Mouse (Mus musculus) R1 (cell line): ENCODE results near the gene Pitx2.

Experiments
- DNase-seq: peaks from one replicate; pipeline ENCODE4 v3.0.0-alpha.2; 2018; ENCODE audit warnings: low read depth, low spot score

Pitx2 gene

DNA sequence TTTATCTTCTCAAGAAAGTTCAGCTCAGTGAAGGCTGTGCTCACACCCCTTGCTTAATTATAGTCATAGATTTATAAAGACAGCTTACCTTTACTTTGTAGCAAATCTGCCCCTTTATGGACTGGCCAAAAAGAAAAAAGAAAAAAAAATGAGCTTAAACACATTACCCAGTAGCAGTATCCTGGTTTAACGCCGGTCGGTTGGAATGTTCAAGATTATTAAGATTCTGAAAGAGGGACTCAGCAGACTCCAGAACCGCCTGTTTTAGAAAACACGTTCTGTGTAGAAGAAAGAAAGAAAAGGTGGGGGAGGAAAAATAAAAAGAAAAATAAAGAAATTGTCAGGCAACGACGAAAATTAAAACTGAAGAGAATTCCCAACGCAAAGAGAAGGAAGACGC lies 16.8 kb downstream of the Pitx2 start:
- no peak for DNase-seq

- peak; percentile 51 for DNase-seq
These were observed 17.4 kb downstream of the Pitx2 start for GRCm38 (mm10) chr3:129216911-129217561.

DNA sequence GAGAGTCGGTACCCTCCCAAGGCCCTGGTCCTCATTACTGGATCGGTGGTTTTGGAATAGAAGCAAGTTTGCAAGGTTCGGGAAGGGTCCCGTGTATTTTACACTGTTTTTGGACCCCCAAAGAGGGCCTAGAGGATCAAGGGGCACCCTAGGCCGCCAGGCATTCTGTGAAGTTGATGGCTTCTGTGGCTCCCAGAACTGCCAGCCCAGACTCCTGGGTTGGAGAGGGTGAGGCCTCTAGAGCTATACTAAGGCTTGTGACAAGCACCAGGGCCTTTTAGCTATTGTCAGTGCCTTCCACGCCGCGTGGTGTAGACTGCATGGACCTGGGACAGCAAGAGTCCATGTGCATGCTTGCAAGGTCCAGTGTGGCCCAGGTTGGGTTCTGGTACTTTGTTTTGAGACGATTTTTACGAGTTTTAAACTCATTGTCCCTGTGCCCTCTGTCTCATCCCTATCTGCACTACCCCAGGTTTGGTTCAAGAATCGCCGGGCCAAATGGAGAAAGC lies 18.2 kb downstream of the Pitx2 start:
- no peak for DNase-seq

DNA sequence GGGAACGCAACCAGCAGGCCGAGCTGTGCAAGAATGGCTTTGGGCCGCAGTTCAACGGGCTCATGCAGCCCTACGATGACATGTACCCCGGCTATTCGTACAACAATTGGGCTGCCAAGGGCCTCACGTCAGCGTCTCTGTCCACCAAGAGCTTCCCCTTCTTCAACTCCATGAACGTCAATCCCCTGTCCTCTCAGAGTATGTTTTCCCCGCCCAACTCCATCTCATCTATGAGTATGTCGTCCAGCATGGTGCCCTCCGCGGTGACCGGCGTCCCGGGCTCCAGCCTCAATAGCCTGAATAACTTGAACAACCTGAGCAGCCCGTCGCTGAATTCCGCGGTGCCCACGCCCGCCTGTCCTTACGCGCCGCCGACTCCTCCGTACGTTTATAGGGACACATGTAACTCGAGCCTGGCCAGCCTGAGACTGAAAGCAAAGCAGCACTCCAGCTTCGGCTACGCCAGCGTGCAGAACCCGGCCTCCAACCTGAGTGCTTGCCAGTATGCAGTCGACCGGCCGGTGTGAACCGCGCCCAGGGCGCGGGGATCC lies 18.8 kb downstream of the Pitx2 start:
- no peak for DNase-seq

DNA sequence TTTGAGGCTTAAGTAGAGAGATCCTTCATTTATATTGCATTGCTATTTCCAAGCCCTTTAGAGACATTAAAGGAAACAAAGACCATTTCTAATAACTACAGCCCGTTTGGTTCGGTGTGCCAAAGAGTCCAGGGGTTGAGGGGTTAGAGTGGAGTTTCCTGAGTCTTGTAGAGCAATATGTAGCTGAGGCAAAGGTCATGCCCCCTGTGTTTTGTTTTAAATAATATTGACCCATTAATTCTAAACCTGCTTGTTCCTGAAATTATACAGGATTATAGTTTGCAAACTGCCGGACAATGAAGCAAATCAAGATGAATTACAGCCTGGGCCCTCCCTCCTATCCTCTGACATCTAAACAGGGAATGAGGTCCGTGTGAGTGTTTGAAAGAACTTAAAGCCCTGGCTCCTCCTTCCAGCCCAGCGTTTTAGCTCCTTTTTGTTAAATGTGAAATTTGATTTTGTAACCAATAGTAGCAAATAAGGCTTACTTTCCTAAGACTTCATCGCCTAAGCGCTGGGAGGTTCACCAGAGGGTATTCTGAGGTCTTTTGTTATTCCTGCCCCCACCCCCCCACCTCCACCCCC lies 20.5 kb downstream of the Pitx2 start:
- no peak for DNase-seq

- no peak for DNase-seq
These were observed 21.2 kb downstream of the Pitx2 start for GRCm38 (mm10) chr3:129220681-129221379.

- DNase-seq = no peak
These were observed 21.9 kb downstream of the Pitx2 start for GRCm38 (mm10) chr3:129221380-129222260.

GRCm38 (mm10) chr3:129222448-129223290 lies 23.0 kb downstream of the Pitx2 start:
- DNase-seq = no peak

DNA sequence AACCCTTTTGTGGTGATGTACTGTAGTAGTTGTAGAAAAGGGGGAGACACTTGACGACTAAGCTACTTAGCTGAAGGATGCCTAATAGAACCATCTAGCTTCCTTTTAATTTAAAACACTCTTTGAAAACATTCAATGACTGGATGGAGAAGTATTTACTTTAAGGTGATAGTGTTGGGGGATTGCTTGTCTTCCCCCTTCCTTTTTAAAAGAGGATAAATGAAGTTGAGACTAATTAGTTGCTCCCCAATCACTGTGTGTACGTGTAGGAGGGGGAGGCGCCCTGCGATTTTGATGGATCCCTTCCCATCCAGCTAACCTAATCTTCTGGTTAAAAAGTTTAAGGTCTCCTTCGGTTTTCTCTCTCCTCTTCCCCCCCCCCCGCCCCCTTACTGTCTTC lies 23.7 kb downstream of the Pitx2 start:
- no peak for DNase-seq

DNA sequence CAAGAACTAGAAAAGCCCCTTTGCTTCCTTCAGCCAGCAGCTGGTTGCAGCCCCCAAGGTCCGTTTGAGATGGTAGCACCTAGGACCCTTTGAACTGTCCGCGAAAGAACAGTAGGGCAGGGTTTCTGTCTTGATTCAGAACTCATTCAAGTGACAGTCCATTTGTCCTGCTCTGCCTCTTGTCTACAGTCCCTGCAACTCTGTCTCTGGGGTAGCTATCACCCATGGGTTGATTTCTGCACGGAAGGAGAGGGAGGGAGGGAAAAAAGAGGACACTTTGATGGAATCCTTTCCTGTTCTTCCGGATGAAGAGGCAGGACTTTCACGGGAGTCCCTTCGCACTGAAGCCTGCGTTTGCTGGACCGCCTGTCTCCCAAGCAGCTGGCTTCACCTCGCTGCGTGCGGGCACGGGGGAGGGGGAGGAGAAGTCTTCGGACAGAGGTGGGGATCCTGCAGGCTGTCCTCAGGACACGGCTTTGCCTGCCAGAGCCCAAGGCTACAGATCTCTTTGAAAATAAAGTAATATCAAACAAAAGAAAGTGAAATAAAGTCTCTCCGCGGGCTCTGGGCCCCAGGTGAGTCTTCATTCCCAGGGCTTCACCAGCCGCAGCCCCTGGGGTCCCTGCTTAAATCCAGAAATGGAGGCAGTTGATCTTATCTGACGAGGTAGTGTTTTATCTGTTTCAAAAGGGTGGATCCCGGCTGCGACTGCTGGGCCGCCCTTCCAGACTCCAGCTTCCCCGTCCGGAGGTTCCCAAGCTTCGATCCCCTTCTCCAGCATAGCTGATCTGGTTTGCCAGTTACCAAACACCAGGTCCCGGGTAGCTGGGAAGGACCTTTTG lies 24.5 kb downstream of the Pitx2 start:
- peak; percentile 27 for DNase-seq

DNA sequence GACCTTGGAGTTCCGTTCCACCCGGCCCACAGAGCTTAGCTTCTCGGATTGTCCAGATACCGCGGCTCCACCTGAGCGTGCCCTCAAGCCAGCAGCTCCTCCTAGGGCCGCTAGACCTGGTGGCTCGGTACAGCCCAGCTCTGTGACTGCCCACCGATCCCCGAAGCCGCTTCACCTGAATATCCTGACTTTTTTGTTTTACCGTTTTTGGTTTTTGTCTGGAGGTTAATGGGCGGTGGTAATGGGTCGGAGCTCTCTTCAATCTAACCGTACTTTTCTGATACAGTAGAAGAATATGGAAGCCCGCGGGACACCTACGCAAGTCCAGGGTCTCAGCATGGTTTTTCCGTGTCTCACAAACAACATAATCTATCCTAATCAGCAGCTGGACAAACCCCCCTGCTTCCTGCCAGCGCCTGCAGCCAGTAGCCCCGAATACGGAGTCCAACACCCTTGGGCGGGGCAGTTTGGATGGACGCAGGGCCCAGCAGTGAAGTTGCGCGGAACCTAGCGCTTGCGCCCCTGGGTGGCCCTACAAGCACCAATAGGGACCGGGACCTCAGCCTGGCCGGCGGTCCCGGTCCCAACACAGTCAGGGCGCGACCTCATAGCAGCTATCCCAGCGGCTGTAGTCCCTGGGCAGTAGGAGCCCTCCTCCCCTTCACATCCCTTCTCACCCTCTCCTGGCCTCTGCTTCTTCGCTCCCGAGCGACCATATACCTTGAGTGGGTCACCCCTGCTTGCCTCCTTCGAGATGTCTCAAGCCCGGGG lies 25.3 kb downstream of the Pitx2 start:
- DNase-seq = no peak

- no peak for DNase-seq
These were observed 26.1 kb downstream of the Pitx2 start for GRCm38 (mm10) chr3:129225577-129226289.

- DNase-seq = no peak
These were observed 27.0 kb downstream of the Pitx2 start for GRCm38 (mm10) chr3:129226681-129227080.

- DNase-seq = peak; percentile 42
These were observed 27.7 kb downstream of the Pitx2 start for GRCm38 (mm10) chr3:129227331-129227730.

DNA sequence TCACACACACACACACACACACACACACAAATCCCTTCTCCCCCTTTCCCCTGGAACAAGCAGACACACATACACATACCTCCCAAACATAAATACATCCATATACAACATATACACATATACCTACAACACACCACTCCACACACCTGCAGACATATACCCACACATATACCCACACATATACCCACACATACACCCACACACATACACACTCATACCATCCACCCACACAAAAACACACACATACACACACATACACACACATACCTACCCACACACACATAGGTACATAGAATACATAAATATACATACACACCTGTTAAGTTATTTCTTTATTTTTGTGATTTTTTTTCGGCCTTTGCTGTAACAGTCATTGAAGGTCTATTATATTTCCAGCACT lies 38.3 kb downstream of the Pitx2 start:
- DNase-seq = no peak

DNA sequence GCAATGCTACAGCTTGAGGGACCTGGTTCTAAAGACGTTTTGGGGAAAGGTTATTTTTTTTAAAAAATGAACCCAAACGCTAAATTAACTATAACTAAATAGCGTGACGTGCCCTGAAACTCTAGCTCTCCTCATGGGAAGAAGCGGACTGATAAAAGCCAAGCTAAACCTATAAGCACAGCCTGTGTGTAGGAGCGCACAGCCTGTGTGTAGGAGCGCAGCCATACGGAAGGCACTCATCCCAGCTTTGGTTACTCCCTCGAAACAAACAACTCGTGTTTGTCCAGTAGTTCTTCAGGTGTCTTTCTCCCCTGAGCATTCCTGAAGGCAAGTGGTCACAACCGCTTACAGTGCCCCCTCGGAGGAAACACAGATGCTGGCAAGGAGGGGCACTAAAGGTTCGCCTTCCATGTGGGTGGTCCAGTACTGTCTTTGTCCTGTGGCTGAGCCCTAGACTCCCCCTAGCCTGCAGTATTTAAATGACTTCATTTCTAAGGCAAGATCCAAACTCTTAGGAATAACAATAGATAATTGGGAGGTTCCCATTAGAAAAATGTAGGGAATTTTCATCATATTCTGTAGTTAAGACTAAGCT lies 39.1 kb downstream of the Pitx2 start:
- peak; percentile 41 for DNase-seq

DNA sequence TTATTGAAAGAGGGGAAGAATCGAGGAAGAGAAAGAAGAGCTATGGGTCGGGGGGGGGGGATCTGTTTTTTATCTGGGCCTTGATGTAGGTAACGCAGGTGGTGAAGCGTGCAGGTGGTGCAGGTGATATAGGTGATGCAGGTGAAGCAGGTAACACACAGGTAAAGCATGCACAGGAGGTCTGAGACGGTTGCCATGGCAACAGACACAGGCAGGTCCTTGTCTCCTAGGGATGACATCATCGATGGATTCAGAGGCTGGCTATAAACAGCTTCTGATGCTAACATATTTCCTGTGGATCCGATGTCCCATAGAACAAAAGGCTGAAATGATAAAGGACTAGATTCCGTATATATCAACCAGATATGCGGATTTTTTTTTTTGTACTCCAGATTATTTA lies 51.3 kb downstream of the Pitx2 start:
- peak; percentile 13 for DNase-seq

DNA sequence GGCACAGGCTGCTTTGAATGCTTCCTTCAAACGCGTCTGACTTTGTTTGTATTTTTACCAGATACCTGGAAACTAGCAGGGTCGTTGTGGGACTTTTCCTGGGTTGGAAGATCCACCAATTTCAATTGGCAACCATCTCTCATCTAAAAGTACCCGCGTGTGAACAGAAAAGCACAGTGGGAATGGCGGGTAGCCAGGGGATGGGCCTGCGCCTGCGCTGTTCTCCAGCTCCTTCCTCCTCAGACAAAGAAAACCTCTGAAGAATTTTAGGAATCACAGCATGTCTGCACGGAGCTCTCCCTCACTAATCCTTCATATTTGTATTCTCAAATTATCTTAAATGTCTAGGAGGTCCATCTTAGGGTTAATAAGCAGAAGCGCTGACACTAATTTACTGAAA lies 54.6 kb downstream of the Pitx2 start:
- peak; percentile 17 for DNase-seq
